Mouse (Mus musculus) heart, postnatal 25 days (tissue): ENCODE results near the gene Mus81. TPM values are rescaled to one million over a fixed set of nuclear protein-coding genes. Genes with fewer than 3 reads are reported as not detected.
"Not testable (repeated sequence)": the region's sequence is repeated elsewhere in the genome, so short reads cannot be mapped to it uniquely, and the experiment has no call there.

Experiments
- DNase-seq: peaks from one replicate; pipeline ENCODE4 v3.0.0; 2022; ENCODE audit warnings: low spot score
- intact Hi-C: fragments of 180-260 bp; cut with DNase I; formaldehyde crosslinking; loops from one replicate; pipeline ENCODE4 v1.15.1; 2025
- total RNA-seq, 2 experiments: library from RNA; stranded (reverse); gene quantifications; 2 replicates each; pipeline ENCODE4 v1.2.3; 2021

Mus81 gene
- total RNA-seq, 2 experiments from 2014 or later = 21.0 to 21.5 TPM

GRCm38 (mm10) chr19:5494314-5494713, 6.1 kb upstream of the Mus81 start:
- intact Hi-C loops = no loop called here

GRCm38 (mm10) chr19:5493301-5493721, 5.1 kb upstream of the Mus81 start:
- DNase-seq, intact Hi-C loops: not testable (repeated sequence)

More at GRCm38 (mm10) chr19:5494314-5494713, 6.1 kb upstream of the Mus81 start:
- no peak for DNase-seq

GRCm38 (mm10) chr19:5492641-5493040, 4.4 kb upstream of the Mus81 start:
- no peak for DNase-seq
- intact Hi-C loops = no loop called here

- intact Hi-C loops = loop anchor here (1.0 kb wide), 1 partner anchor 19 kb away; the partner anchor contains the start of gene Snx32
- DNase-seq = peak; percentile 82
These were observed 2.9 kb upstream of the Mus81 start for GRCm38 (mm10) chr19:5490898-5491708.

- DNase-seq = peak; percentile 95
- intact Hi-C loops = no loop called here
These were observed 2.2 kb upstream of the Mus81 start, which contains the start of gene Cfl1 for GRCm38 (mm10) chr19:5490313-5490897. TSS of gene Cfl1 (plus strand) at chr19:5490455.

GRCm38 (mm10) chr19:5489721-5490120, 1.5 kb upstream of the Mus81 start:
- intact Hi-C loops = loop anchor here (5.0 kb wide), 1 partner anchor 122 kb away; the partner anchor contains the start of genes Banf1 and Eif1ad
- not testable (repeated sequence) for DNase-seq

- DNase-seq = peak; percentile 97
- intact Hi-C loops = loop anchor here (5.0 kb wide), 1 partner anchor 122 kb away; the partner anchor contains the start of genes Banf1 and Eif1ad
These were observed 823 bp upstream of the Mus81 start for GRCm38 (mm10) chr19:5488878-5489571.

- intact Hi-C loops = loop anchor here (1.0 to 5.0 kb wide), 3 partner anchors 22 to 119 kb away; partner anchors contain the start of genes Banf1 and Eif1ad
These were observed 1.4 kb downstream of the Mus81 start for GRCm38 (mm10) chr19:5486771-5487170.

GRCm38 (mm10) chr19:5486286-5486685, 1.9 kb downstream of the Mus81 start:
- intact Hi-C loops = loop anchor here (2.0 to 5.0 kb wide), 2 partner anchors 21 to 119 kb away; partner anchors contain the start of genes Banf1 and Eif1ad
- DNase-seq = no peak

More at GRCm38 (mm10) chr19:5486771-5487170, 1.4 kb downstream of the Mus81 start:
- DNase-seq = no peak

- DNase-seq = no peak
- intact Hi-C loops = loop anchor here (2.0 to 5.0 kb wide), 2 partner anchors 21 to 119 kb away; partner anchors contain the start of genes Banf1 and Eif1ad
These were observed 2.4 kb downstream of the Mus81 start for GRCm38 (mm10) chr19:5485821-5486220.

GRCm38 (mm10) chr19:5485371-5485770, 2.8 kb downstream of the Mus81 start:
- intact Hi-C loops = loop anchor here (5.0 kb wide), 1 partner anchor 118 kb away; the partner anchor contains the start of genes Banf1 and Eif1ad
- no peak for DNase-seq

- intact Hi-C loops = no loop called here
- DNase-seq = no peak
These were observed 3.7 kb downstream of the Mus81 start for GRCm38 (mm10) chr19:5484496-5484895.

GRCm38 (mm10) chr19:5483386-5484359, 4.5 kb downstream of the Mus81 start:
- no peak for DNase-seq
- intact Hi-C loops = no loop called here

GRCm38 (mm10) chr19:5481398-5481797, 6.8 kb downstream of the Mus81 start:
- intact Hi-C loops = no loop called here

GRCm38 (mm10) chr19:5480016-5480415, 8.2 kb downstream of the Mus81 start:
- intact Hi-C loops = no loop called here

More at GRCm38 (mm10) chr19:5481398-5481797, 6.8 kb downstream of the Mus81 start:
- no peak for DNase-seq

GRCm38 (mm10) chr19:5477668-5478300, 10.4 kb downstream of the Mus81 start:
- intact Hi-C loops = no loop called here
- DNase-seq = no peak

More at GRCm38 (mm10) chr19:5480016-5480415, 8.2 kb downstream of the Mus81 start:
- no peak for DNase-seq

GRCm38 (mm10) chr19:5477004-5477667, 11.1 kb downstream of the Mus81 start:
- no peak for DNase-seq
- intact Hi-C loops = no loop called here
